Mouse (Mus musculus) midbrain, embryonic 12.5 days (tissue): ENCODE measurements around the gene Mndal. TPM values are rescaled to one million over a fixed set of nuclear protein-coding genes. Genes with fewer than 3 reads are reported as not detected.
"Not testable (repeated sequence)": the region's sequence is repeated elsewhere in the genome, so short reads cannot be mapped to it uniquely, and the experiment has no call there.

Source experiments
- ATAC-seq: fragments of 200-750 bp; cut with Nextera tagmentation; 2 replicates; pipeline ENCODE4 v1.8.0; 2017; ENCODE audit warnings: low read depth, moderate TSS enrichment, moderate library complexity; ENCODE audit not compliant: low FRiP score
- H3K27ac ChIP-seq: fragments of 300-500 bp; sonication (generic); replicated peaks from 2 replicates; pipeline ENCODE4 v1.5.1; 2016; ENCODE audit warnings: mild to moderate bottlenecking
- H3K27me3 ChIP-seq: fragments of 300-500 bp; sonication (generic); 2 replicates; pipeline ENCODE4 v1.6.1; 2016; ENCODE audit warnings: mild to moderate bottlenecking
- H3K36me3 ChIP-seq: fragments of 300-500 bp; sonication (generic); 2 replicates; pipeline ENCODE4 v1.6.1; 2016
- H3K4me1 ChIP-seq: fragments of 300-500 bp; sonication (generic); 2 replicates; pipeline ENCODE4 v1.6.1; 2016
- H3K4me2 ChIP-seq: fragments of 300-500 bp; sonication (generic); replicated peaks from 2 replicates; pipeline ENCODE4 v1.6.1; 2016; ENCODE audit warnings: mild to moderate bottlenecking, moderate library complexity
- H3K4me3 ChIP-seq: fragments of 300-500 bp; sonication (generic); 2 replicates; pipeline ENCODE4 v1.5.1; 2016; ENCODE audit warnings: mild to moderate bottlenecking
- H3K9ac ChIP-seq: fragments of 300-500 bp; sonication (generic); replicated peaks from 2 replicates; pipeline ENCODE4 v1.6.1; 2016; ENCODE audit warnings: mild to moderate bottlenecking, moderate library complexity
- H3K9me3 ChIP-seq: fragments of 300-500 bp; sonication (generic); 2 replicates; pipeline ENCODE4 v1.6.1; 2016; ENCODE audit warnings: mild to moderate bottlenecking
- WGBS: fragments of 180-500 bp; shearing (Covaris S2); methylation state at CpG from one replicate; pipeline ENCODE4 v1.1.7; 2016; 5-methylcytosine and 5-hydroxymethylcytosine counted together
- polyA plus RNA-seq: library from polyadenylated mRNA; unstranded; fragments of >200 nt; fragmentation: Nextera tagmentation; extraction: Ambion mirVana; gene quantifications from 2 replicates; pipeline ENCODE4 v1.2.1, GENCODE M21; 2016

Mndal gene
- polyA plus RNA-seq = 0.23 and 0.84 TPM in 2 replicates

DNA sequence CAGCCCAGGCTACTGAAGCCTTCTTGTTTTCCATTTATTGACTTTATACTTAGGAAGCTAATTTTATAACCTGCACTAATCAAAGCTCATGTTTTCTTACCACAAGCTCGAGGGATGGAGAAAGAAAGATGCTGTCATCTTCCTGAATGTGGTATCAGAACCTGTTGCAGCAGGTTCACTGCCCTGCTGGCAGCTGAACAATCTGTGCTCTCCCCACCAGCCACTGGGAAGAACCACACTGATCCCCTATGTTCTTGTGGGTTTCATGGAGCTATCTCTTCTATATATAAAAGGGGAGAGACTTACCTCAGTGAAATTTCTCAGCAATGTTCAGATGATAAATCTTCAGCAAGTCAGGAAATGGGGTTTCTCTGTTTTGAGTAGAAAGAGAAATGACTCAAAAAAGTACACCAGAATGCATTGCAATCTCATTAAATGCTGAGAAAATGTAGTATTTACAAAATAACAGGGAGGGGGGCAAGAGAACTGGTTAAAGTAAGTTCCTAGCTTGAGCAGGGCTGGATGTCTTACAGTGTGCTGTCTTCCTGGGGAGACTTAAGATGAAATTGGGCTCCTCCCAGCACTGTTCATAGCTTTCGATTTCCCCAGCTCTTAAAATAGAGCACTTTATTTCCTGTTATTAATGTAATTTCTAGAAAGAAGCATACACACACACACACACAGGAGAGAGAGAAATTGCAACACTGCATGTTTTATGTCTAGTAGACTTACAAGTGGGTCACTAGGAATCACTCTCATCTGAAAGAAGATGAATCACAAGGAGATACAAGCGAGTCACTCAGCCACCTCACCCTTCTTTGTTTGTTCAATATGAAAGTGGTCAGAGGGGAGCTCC, at the start of gene Mndal, which contains the start of gene Ifi203:
Gene Mndal (minus strand): TSS at position 568 of the 856 bp plus-strand sequence.
Gene Ifi203 (minus strand): TSS at position 749 of the 856 bp plus-strand sequence.
- ATAC-seq, H3K36me3 ChIP-seq, H3K9ac ChIP-seq, H3K4me1 ChIP-seq, H3K4me3 ChIP-seq, H3K9me3 ChIP-seq, H3K27me3 ChIP-seq, H3K27ac ChIP-seq, H3K4me2 ChIP-seq: not testable (repeated sequence)
- WGBS = 75% methylated on average over 3 of the region's 3 CpGs

DNA sequence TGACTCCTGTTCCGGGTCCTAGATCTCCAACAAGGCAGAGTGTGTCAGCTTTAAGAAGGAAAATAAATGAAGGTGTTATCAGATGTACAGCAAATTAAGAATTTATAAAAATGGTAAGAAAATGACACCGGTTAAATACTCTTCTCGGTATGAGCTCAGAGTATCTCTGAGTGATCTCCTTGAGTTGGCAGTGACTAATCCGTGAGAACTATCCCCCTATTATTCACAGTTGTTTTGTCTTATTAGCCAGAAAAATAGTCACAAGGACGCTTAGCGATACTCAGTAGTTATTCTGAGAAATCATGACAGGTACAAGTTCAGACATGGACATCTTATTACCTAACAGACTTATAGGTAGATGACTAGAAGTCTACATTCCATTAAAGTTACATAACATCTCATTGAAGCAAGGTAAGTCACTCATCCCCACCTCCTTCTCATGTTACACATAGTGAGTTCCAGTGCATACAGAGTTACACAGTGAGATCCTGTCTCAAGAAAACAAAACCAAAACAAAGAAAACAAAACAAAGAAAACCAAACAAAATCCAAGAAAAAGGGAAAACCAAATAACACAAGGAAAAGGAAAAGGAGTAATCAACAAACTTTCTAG, 40.5 kb upstream of the Mndal start, which contains the start of gene Ifi202b:
Gene Ifi202b (minus strand): TSS at position 51 of the 612 bp plus-strand sequence.
- H3K9ac ChIP-seq, H3K4me1 ChIP-seq, H3K27me3 ChIP-seq, H3K4me2 ChIP-seq, H3K36me3 ChIP-seq, H3K4me3 ChIP-seq, H3K9me3 ChIP-seq, H3K27ac ChIP-seq, ATAC-seq: not testable (repeated sequence)
- WGBS = 86% methylated on average over 6 of the region's 6 CpGs

DNA sequence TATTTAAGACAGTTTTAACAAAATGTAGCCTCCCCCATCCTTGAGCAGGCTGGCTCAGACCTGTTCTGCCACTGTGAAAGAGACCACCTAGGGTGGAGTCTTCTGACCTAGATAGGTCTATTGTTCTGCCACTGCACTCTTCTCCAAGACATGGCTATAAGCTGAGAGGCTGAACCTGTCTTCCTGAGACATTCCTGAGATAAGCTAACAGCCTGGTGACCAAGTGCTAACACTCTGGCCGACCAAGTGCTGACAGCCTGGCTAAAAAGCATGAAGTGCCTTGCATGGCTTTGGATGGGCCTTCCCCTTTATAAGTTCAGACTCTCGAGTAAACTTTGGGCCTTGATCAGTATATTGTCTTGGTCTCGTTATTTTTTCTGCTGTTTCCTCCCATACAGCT, 38.7 kb upstream of the Mndal start:
- H3K27ac ChIP-seq, H3K4me1 ChIP-seq, H3K4me3 ChIP-seq, H3K36me3 ChIP-seq, H3K9ac ChIP-seq, H3K4me2 ChIP-seq, H3K9me3 ChIP-seq, H3K27me3 ChIP-seq: not testable (repeated sequence)
- 71% methylated on average over 3 of the region's 3 CpGs for WGBS
- 0 out of 2 replicates have a peak, but pooled peaks have one; percentile 28 for ATAC-seq

DNA sequence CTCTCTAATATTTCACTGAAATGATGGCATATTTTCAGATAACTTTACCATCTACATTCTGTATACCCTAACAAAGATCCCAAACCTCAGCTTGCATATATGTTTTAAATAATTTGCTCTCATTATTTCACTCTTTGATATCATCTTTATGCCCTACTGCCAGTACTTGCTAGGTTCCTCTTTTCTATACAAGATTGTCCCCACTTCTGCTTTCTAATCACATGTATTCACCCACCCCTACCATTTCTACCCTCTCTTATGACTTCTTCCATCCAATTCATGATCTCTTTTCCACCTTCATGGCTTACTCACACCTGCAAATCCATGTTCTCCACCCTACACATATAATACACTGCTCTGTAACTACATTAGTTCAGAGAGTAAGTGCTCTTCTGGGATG, 35.3 kb upstream of the Mndal start:
- Histone ChIP-seq H3K27me3 (no peaks in the 10 kb centered on the region), H3K9me3 (no peaks in the 10 kb centered on the region), H3K36me3 (no peaks in the 10 kb centered on the region), H3K4me1 (no peaks in the 10 kb centered on the region), H3K27ac (no peak overlapping the region), H3K9ac (no peak overlapping the region), H3K4me3 (no peak overlapping the region), H3K4me2 (no peak overlapping the region)
- no peak for ATAC-seq

DNA sequence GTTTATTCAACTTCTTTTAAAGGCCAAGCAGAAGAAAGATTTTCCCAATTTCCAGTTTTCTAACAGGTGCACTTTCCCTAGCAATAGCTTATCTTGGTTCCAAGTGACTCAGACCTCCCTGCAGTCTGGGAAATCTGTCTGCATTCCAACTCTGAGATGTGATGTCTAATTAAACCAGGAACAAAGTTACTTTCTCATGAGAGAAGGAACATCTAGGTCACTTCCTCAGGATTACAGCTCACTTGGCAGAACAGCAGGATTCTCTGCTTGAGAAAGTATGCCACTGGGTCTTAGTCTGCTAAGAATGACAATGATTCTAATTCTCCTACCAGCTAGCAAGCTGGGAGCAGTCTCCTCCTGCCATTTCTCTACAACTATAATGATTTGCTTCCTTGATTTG, 30.8 kb upstream of the Mndal start:
- Histone ChIP-seq H3K4me1 (no peaks in the 10 kb centered on the region), H3K4me3 (no peak overlapping the region), H3K27me3 (no peaks in the 10 kb centered on the region), H3K4me2 (no peak overlapping the region), H3K27ac (no peak overlapping the region), H3K36me3 (no peaks in the 10 kb centered on the region), H3K9me3 (no peaks in the 10 kb centered on the region), H3K9ac (no peak overlapping the region)
- no peak for ATAC-seq

DNA sequence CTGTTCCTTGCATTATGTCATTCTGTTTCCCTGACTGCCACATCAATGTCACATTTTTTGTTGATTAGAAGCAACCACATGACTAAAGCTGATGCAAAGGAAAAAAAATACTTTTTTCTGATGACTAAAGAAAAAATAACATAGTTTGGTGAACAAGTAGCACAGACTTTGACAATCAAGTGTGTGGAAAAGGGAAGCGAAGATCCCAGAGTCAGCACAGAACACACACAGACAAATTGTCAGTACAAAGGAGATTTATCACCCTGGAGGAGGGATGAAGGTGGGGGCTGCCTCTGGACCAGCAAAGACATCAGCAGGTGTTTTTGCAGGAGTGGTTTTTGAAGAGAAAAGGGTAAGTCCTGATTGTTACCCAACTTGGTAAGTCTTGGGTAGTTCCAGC, 19.2 kb upstream of the Mndal start:
- not testable (repeated sequence) for H3K4me1 ChIP-seq, H3K9ac ChIP-seq, H3K27me3 ChIP-seq, H3K9me3 ChIP-seq, H3K4me3 ChIP-seq, ATAC-seq, H3K36me3 ChIP-seq, H3K27ac ChIP-seq, H3K4me2 ChIP-seq
- WGBS = 79% methylated on average over 1 of the region's 1 CpGs

DNA sequence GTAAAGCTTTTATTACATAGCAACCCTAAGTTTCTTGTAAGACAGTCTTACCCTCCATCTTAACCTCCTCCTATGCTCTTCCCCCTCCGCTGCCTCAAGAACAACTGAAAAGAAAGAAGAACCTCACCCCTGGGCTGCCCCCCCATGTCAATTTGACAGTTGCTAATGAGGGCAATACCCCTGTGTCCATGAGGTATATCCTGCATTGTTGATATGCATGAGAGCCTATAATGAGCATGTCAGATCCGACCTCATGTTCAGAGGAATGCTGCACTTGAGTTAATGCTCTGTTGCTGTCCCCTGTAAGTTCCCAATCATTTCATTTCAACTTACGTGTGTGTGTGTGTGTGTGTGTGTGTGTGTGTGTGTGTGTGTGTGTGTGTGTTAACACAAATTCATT, 17.7 kb upstream of the Mndal start:
- H3K36me3 ChIP-seq, H3K4me1 ChIP-seq, H3K9me3 ChIP-seq, ATAC-seq, H3K4me2 ChIP-seq, H3K4me3 ChIP-seq, H3K9ac ChIP-seq, H3K27me3 ChIP-seq, H3K27ac ChIP-seq: not testable (repeated sequence)
- WGBS = 58% methylated on average over 3 of the region's 3 CpGs

DNA sequence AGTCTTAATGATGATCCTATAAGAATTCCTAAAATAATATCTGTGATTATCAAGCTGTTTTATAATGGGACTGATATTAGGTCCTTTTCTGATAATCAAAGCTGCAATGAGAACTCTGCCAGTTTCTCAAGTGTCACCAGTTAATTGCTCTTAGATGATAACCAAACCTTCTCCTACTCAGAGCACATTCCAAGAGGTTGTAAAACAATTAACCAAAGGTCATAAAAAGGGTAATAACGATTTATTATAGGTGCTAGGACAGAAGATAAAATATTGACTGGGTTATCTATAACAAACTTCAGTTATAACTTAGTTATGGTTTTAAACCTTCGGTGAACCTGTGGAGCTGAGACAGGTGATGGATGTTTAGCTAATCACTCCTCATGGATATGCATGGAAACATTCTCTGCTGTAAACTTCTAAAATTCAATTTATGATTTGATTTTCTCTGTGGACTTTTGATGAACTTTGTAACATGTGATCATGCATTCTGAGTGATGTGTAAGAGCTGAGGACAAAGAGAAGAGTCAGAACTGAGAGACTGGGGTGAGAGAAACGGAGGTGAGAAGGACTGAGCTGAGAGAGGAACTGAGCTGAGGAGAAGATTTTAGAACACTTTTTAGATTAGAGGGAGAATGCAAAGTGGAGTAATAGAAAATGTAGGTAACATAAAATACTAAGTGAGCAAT, 13.7 kb upstream of the Mndal start:
- WGBS = 76% methylated on average over 3 of the region's 3 CpGs
- not testable (repeated sequence) for H3K27ac ChIP-seq, H3K4me3 ChIP-seq, H3K36me3 ChIP-seq, H3K27me3 ChIP-seq, H3K9me3 ChIP-seq, H3K9ac ChIP-seq, H3K4me2 ChIP-seq, H3K4me1 ChIP-seq, ATAC-seq

DNA sequence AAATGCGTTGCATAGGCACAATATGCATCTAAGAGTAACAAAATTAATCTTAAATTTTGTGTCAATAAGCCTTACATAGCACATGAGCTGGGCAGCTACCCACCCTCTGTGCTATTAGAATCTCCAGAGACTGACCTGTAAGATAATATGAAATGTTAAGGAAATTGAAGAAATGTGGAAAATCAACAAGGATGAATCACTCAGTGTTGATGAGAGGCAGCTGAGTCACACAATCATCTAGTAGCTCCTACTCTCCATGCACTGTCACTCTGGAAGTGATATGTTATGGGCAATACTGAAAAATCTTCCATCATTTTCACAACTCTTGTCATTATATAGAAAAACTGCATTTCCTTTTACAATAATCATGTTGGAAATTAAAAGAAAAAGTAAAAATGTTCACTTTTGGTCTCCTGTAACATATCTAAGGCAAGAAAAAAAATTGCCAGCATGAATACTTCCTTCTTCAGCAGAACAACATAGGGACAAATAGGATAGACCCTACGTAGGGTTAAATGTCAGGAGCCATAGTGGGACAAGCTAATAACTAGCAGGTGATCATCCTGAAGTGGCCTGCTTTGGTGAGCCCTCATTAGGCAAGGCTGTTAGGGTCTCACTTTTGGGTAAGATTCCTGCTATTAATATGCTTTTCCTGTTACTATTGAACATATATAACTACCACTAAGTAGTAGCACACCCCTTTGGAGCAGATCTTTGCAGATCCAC, 12.9 kb upstream of the Mndal start:
- no peak overlapping the region for H3K27ac ChIP-seq
- no peaks in the 10 kb centered on the region for H3K36me3 ChIP-seq
- H3K27me3 ChIP-seq = no peaks in the 10 kb centered on the region
- H3K9me3 ChIP-seq = no peaks in the 10 kb centered on the region
- no peak overlapping the region for H3K4me2 ChIP-seq
- H3K4me1 ChIP-seq = no peaks in the 10 kb centered on the region
- WGBS = 84% methylated on average over 2 of the region's 2 CpGs
- no peak overlapping the region for H3K9ac ChIP-seq
- no peak overlapping the region for H3K4me3 ChIP-seq
- no peak for ATAC-seq

DNA sequence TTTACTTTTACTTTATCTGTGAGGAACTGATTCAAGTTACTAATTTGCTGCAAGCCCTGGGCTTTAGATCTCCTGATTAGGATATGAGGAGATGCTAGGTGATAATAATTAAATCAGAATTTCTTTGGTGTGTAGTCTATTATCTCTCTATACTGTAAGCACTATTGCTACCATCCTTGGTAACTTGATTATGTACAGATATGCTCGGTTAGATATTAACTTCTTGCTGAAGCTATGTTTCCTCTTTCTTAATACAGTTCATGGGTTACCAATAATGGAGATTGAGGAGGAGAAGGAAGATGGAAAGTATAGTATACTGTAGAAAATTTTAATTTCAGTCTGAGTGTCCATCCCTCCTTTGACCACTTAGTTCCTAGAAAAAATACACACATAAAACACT, 11.3 kb upstream of the Mndal start:
- Histone ChIP-seq H3K4me3 (no peak overlapping the region), H3K27me3 (no peaks in the 10 kb centered on the region), H3K9me3 (no peaks in the 10 kb centered on the region), H3K36me3 (no peaks in the 10 kb centered on the region), H3K27ac (no peak overlapping the region), H3K4me1 (no peaks in the 10 kb centered on the region), H3K4me2 (no peak overlapping the region), H3K9ac (no peak overlapping the region)
- WGBS = 79% methylated on average over 1 of the region's 1 CpGs
- ATAC-seq = no peak

DNA sequence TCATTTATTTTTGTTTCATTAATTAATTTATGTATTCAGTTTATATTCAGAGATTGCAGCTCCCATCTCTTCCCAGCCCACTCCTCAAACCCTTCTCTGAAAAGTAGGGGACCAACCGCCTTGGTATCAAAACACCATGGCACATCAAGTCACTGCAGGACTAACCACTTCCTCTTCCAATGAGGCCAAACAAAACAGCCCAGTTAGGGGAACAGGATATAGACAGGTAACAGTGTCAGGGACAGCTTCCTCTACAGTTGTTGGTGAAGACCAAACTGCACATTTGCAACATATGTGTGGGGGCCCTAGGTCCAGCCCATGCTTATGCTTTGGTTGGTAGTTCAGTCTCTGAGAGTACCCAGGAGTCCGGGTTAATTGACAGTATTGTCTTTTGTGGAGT, 6.8 kb upstream of the Mndal start:
- H3K9ac ChIP-seq, ATAC-seq: not testable (repeated sequence)

DNA sequence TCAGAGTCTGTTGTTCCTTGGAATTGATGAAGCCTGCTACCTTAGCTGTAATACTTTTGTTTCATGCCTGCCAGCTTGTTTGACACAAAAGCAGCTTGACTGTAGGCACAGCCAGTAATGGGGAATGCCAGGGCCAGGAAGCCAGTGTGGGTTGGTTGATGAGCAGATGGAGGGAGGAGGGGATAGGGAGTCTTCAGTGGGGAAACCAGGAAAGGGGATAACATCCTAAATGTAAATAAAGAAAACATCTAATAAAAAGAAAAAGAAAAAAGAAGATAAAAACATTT, 432 bp upstream of the Mndal start:
- H3K36me3 ChIP-seq, H3K27ac ChIP-seq, H3K27me3 ChIP-seq, ATAC-seq, H3K4me2 ChIP-seq, H3K9ac ChIP-seq, H3K4me3 ChIP-seq, H3K4me1 ChIP-seq, H3K9me3 ChIP-seq: not testable (repeated sequence)

More for the DNA sequence above, 6.8 kb upstream of the Mndal start:
- WGBS = 95% methylated on average over 2 of the region's 2 CpGs
- H3K4me3 ChIP-seq, H3K4me2 ChIP-seq, H3K27me3 ChIP-seq, H3K9me3 ChIP-seq, H3K36me3 ChIP-seq, H3K27ac ChIP-seq, H3K4me1 ChIP-seq: not testable (repeated sequence)
